Mouse (Mus musculus) CH12.LX (cell line): ENCODE data around the gene Bcl2l11. TPM values are rescaled to one million over a fixed set of nuclear protein-coding genes. Genes with fewer than 3 reads are reported as not detected.

Experiments used
- DNase-seq: peaks from one replicate; pipeline ENCODE4 v3.0.0-alpha.2; 2013; ENCODE audit errors: extremely low read depth
- H3K27ac ChIP-seq: 2 replicates; pipeline ENCODE4 v1.5.1; 2012; ENCODE audit warnings: low read depth, mild to moderate bottlenecking, control low read depth, moderate library complexity; ENCODE audit not compliant: insufficient read depth
- H3K27me3 ChIP-seq: replicated peaks from 2 replicates; pipeline ENCODE3; 2012; ENCODE audit warnings: inconsistent platforms
- H3K36me3 ChIP-seq, 2 experiments: replicated peaks in 1 of 2; 2 replicates each; pipeline versions ENCODE3 to v1.6.1; 2012; ENCODE audit warnings: inconsistent platforms in 1 of 2, low read length in 1 of 2, mild to moderate bottlenecking in 1 of 2, mixed read lengths in 1 of 2, moderate library complexity in 1 of 2; ENCODE audit not compliant: control insufficient read depth in 1 of 2, insufficient read depth in 1 of 2
- H3K4me1 ChIP-seq, 2 experiments: 2 replicates each; pipeline ENCODE4 v1.6.1; 2012; ENCODE audit warnings: inconsistent platforms in 1 of 2, moderate library complexity in 1 of 2; ENCODE audit not compliant: insufficient read depth in 2 of 2, control insufficient read depth in 1 of 2
- H3K4me2 ChIP-seq: 2 replicates; pipeline ENCODE4 v1.6.1; 2012; ENCODE audit warnings: low read depth, mild to moderate bottlenecking, control low read depth; ENCODE audit not compliant: poor library complexity, insufficient read depth, severe bottlenecking
- H3K4me3 ChIP-seq, 3 experiments: fragments of 150-350 bp in 1 of 3; sonication (generic) in 1 of 3; replicated peaks in 1 of 3; 2 replicates each; pipeline versions ENCODE3 to v1.5.1; 2011 to 2012; ENCODE audit warnings: low read depth in 2 of 3, low read length in 2 of 3, mild to moderate bottlenecking in 2 of 3, moderate library complexity in 2 of 3, control low read depth in 1 of 3, improper control_type of control experiment in 1 of 3, inconsistent platforms in 1 of 3, mixed read lengths in 1 of 3; ENCODE audit not compliant: poor library complexity in 1 of 3
- H3K79me2 ChIP-seq: replicated peaks from 2 replicates; pipeline ENCODE4 v1.6.1; 2012; ENCODE audit warnings: mild to moderate bottlenecking, moderate library complexity; ENCODE audit not compliant: control insufficient read depth, poor library complexity, insufficient read depth, severe bottlenecking; ENCODE audit errors: extremely low read depth
- H3K9ac ChIP-seq: 2 replicates; pipeline ENCODE4 v1.6.1; 2012; ENCODE audit warnings: low read depth, mild to moderate bottlenecking, control low read depth, moderate library complexity; ENCODE audit not compliant: insufficient read depth
- H3K9me3 ChIP-seq: replicated peaks from 2 replicates; pipeline ENCODE3; 2012; ENCODE audit warnings: low read length, inconsistent platforms, mixed read lengths
- BHLHE40 ChIP-seq: IDR thresholded peaks from 2 replicates; pipeline ENCODE4 v1.6.1; 2011; ENCODE audit warnings: mild to moderate bottlenecking, low read depth, low read length, improper control_type of control experiment
- CHD2 ChIP-seq: IDR thresholded peaks from 2 replicates; pipeline ENCODE4 v1.6.1; 2011; ENCODE audit warnings: low read length, improper control_type of control experiment
- E2F4 ChIP-seq: IDR thresholded peaks from 2 replicates; pipeline ENCODE4 v1.6.1; 2011; ENCODE audit warnings: low read depth, low read length, improper control_type of control experiment; ENCODE audit not compliant: insufficient replicate concordance
- GABPA ChIP-seq: IDR thresholded peaks from 2 replicates; pipeline ENCODE4 v1.6.1; 2012; ENCODE audit warnings: low read depth, low read length, improper control_type of control experiment, inconsistent platforms; ENCODE audit not compliant: insufficient replicate concordance
- IRF4 ChIP-seq: IDR thresholded peaks from 2 replicates; pipeline ENCODE4 v1.6.1; 2014; ENCODE audit warnings: low read depth, mild to moderate bottlenecking, inconsistent platforms, low read length, improper control_type of control experiment
- JUND ChIP-seq: conservative IDR thresholded peaks from 2 replicates; pipeline ENCODE4 v1.6.1; 2011; ENCODE audit warnings: low read depth, low read length, improper control_type of control experiment
- KAT2A ChIP-seq: IDR thresholded peaks from 2 replicates; pipeline ENCODE4 v1.6.1; 2012; ENCODE audit warnings: low read length, improper control_type of control experiment, inconsistent platforms; ENCODE audit not compliant: insufficient replicate concordance
- MAX ChIP-seq: IDR thresholded peaks from 2 replicates; pipeline ENCODE4 v1.6.1; 2011; ENCODE audit warnings: low read length, improper control_type of control experiment
- NELFE ChIP-seq: IDR thresholded peaks from 2 replicates; pipeline ENCODE4 v1.6.1; 2011; ENCODE audit warnings: low read depth, low read length, improper control_type of control experiment
- NRF1 ChIP-seq: IDR thresholded peaks from 2 replicates; pipeline ENCODE4 v1.6.1; 2014; ENCODE audit warnings: low read depth, mild to moderate bottlenecking, inconsistent platforms, low read length, improper control_type of control experiment, moderate library complexity
- PAX5 ChIP-seq: IDR thresholded peaks from 2 replicates; pipeline ENCODE4 v1.6.1; 2012; ENCODE audit warnings: low read length, inconsistent platforms, mixed read lengths
- TBP ChIP-seq: conservative IDR thresholded peaks from 2 replicates; pipeline ENCODE4 v1.6.1; 2011; ENCODE audit warnings: low read depth, low read length, improper control_type of control experiment
- TCF12 ChIP-seq: IDR thresholded peaks from 2 replicates; pipeline ENCODE4 v1.6.1; 2014; ENCODE audit warnings: low read depth, mild to moderate bottlenecking, inconsistent platforms, low read length, improper control_type of control experiment
- USF1 ChIP-seq: IDR thresholded peaks from 2 replicates; pipeline ENCODE4 v1.6.1; 2014; ENCODE audit warnings: low read depth, mild to moderate bottlenecking, inconsistent platforms, low read length, improper control_type of control experiment
- ZC3H11A ChIP-seq: IDR thresholded peaks from 2 replicates; pipeline ENCODE4 v1.6.1; 2012; ENCODE audit warnings: low read depth, mild to moderate bottlenecking, inconsistent platforms, low read length, improper control_type of control experiment
- ZMIZ1 ChIP-seq: IDR thresholded peaks from 2 replicates; pipeline ENCODE4 v1.6.1; 2012; ENCODE audit warnings: low read depth, mild to moderate bottlenecking, inconsistent platforms, low read length, improper control_type of control experiment
- dilution Hi-C: fragments of 300-500 bp; cut with MboI; formaldehyde crosslinking; loops from 2 replicates; pipeline ENCODE4 v1.14.3; 2020; ENCODE audit warnings: low sequenced_read_pairs; ENCODE audit not compliant: extremely low pct_unique_long_range_greater_than_20kb, extremely low pct_ligation_motif_present
- in situ Hi-C: fragments of 300-500 bp; cut with MboI; formaldehyde crosslinking; loops from 3 replicates; pipeline ENCODE4 v1.14.3; 2019; ENCODE audit warnings: low sequenced_read_pairs, low pct_ligation_motif_present, low pct_unique_long_range_greater_than_20kb, mixed read lengths
- polyA plus RNA-seq: library from polyadenylated mRNA; unstranded; fragments of >175 nt; gene quantifications from 2 replicates; pipeline ENCODE4 v1.2.1, GENCODE M21; 2012; ENCODE audit warnings: low read depth; ENCODE audit not compliant: insufficient read length
- total RNA-seq, 2 experiments: library from RNA; depleted of rRNA; stranded (reverse); fragments of 300-350 nt in 1 of 2; fragments of >200 nt in 1 of 2; gene quantifications; 2 replicates each; pipeline ENCODE4 v1.2.3; 2012 to 2014

Gene Bcl2l11
- total and polyA plus RNA-seq, 3 experiments: 7.8 to 24.6 (median 11.6) TPM

DNA sequence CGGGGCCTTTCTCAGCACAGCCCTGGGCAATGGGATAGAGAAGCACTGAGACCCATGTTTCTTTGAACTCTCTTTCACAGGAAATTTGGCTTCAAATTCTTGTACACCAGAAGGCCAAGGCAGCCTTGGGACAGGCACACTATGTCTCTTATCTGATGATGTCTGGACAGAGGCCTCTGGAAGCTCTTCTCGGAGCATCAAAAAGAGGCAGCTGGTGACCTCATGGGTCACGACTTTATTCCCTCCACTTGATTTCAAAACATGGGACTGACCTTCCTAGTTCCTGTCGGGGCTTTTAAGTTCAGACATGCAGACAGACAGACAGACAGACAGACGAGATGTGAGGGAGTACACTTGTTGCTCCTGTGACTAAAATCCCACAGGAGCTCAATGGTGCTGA lies 48.3 kb downstream of the Bcl2l11 start:
- TF ChIP-seq NELFE: no peak
- TF ChIP-seq ZMIZ1: no peak
- no peak for TF ChIP-seq CHD2
- TF ChIP-seq USF1: no peak
- no peak for TF ChIP-seq GABPA
- no peak for TF ChIP-seq ZC3H11A
- TF ChIP-seq E2F4: no peak
- no peak for TF ChIP-seq JUND
- TF ChIP-seq TBP: no peak
- TF ChIP-seq TCF12: no peak
- TF ChIP-seq MAX: no peak
- no peak for TF ChIP-seq NRF1
- TF ChIP-seq KAT2A: no peak
- no peak for TF ChIP-seq BHLHE40
- Histone ChIP-seq H3K9ac (no peak overlapping the region), H3K4me3 (no peak overlapping the region), H3K4me1 (peaks cover 24 to 57% of the 10 kb centered on the region in 2 experiments), H3K79me2 (no peaks in the 10 kb centered on the region), H3K4me2 (no peak overlapping the region), H3K9me3 (peaks cover 5% of the 10 kb centered on the region), H3K27ac (no peak overlapping the region), H3K36me3 (no peaks in the 10 kb centered on the region), H3K27me3 (peaks cover 6% of the 10 kb centered on the region)
- in situ Hi-C loops (no loop called here), dilution Hi-C loops (no loop called here)
- DNase-seq: no peak

DNA sequence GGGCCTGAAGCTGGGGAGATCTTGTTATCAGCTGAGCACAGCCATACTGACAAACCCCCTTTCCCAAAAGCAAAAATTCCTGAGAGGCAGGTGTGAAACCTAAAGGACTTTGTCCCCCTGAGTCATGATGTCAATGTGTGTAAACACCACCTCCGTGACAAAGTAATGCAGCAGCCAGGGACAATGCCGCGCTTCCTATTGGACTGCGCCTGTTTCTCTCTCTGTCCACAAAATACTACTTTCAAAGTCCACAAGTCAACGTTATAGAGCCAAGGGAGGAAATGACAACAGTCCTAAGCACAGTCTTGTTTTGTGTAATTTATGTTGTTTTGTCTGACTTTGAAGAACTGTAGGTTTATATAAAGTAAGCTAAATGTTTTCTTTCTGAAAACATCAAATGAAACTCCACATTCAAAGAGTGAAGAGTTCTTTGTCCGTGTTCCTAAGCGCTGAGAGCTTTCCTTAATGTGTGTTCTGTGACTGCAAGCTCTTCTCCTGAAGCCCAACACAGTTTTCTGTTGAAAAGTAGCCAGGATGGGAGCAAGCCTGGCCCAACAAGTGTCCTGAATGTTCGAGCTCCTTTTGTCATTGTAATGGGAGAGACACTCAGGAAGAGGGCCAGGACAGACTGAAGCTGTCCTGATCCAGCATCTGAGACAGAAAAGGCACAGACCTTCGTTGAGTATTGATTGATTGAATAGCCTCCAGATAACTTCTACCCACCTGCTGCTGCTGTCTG lies 48.9 kb downstream of the Bcl2l11 start:
- in situ Hi-C loops: no loop called here
- Histone ChIP-seq H3K4me1 (peaks cover 26 to 63% of the 10 kb centered on the region in 2 experiments), H3K27me3 (peaks cover 6% of the 10 kb centered on the region), H3K36me3 (no peaks in the 10 kb centered on the region), H3K4me3 (no peak overlapping the region), H3K9me3 (peaks cover 5% of the 10 kb centered on the region), H3K79me2 (no peaks in the 10 kb centered on the region), H3K27ac (no peak overlapping the region), H3K9ac (no peak overlapping the region), H3K4me2 (peak overlapping the region; percentile 84; the same call in 1 of the 2 replicates)
- DNase-seq: no peak
- dilution Hi-C loops: no loop called here
- TF ChIP-seq IRF4 (no peak), PAX5 (no peak), E2F4 (no peak)
